Mouse (Mus musculus) testis, postnatal 10 days (tissue): ENCODE data around the gene Olfr1128.
"Not testable (repeated sequence)": the region's sequence is repeated elsewhere in the genome, so short reads cannot be mapped to it uniquely, and the experiment has no call there.

Source experiments
- DNase-seq: peaks from one replicate; pipeline ENCODE4 v3.0.0; 2021; ENCODE audit warnings: low spot score

Gene Olfr1128

GRCm38 (mm10) chr2:87545442-87545841 lies at the start of gene Olfr1128:
Olfr1128 (minus strand) TSS chr2:87545542.
- no peak for DNase-seq

- not testable (repeated sequence) for DNase-seq
Observed at GRCm38 (mm10) chr2:87573602-87574001, 28.3 kb upstream of the Olfr1128 start, which contains the start of gene Olfr1129. Olfr1129 (plus strand) TSS chr2:87573902.

DNA sequence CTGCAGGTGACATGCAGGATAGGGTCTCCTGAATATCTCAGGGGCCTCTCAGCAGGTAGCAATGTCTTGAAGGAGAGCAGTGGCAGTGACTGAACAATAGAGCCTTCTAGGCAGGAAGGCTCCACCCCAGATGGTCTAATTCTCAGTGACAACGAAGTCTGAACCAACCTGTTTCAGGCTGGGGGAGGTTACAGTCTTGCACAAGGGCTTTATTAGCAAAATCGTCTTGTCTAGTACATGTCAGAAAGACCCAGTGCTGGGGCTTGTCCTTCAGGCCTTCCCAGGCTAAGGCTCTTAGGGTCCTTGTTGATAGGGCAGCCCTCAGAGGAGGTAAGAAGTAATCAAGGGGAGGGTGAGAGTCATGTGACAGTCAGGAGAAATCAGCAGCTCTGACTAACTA lies 10.5 kb downstream of the Olfr1128 start:
- DNase-seq: no peak

DNA sequence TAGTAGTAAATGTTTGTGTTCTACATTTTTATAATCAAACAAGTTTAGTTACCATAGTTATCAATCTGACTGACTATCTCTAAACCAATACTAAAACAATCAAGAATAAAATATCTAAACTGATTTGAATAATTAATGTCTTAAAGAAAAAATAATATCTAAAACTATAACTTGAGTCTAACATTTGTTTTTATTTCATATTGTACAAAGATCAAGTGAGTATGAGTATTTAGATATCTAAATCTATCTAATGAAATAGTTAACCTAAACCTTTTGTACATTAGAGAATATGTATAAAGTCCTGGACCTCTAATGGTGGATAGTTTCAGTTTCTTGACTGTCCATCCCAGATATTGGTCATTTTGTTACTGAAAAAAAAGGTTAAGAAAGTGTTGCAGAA lies 13.8 kb downstream of the Olfr1128 start, which contains the start of gene Olfr153:
Gene Olfr153 (plus strand): TSS at position 301 of the 400 bp plus-strand sequence.
- no peak for DNase-seq

- not testable (repeated sequence) for DNase-seq
Observed at GRCm38 (mm10) chr2:87525899-87526616, 19.3 kb downstream of the Olfr1128 start.

DNA sequence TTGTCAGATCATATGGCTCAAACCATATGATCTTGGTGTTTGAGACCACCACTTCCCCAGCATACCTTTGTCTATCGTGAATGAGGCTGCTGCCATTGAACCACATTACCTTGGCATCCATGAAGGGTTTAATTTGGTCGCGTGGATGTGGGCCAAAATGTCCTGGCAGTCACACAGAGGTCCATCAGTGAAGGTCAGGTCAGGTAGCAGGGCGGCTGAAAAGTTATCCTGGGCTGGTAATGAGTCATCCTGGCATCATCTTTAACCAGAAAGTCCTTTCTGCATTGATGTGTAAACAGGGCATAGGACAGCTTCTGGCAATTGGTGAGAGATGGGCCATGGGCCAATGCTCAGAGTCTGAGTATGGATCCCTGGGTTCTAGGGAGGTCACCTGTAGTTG lies 24.7 kb downstream of the Olfr1128 start:
- DNase-seq: no peak

DNA sequence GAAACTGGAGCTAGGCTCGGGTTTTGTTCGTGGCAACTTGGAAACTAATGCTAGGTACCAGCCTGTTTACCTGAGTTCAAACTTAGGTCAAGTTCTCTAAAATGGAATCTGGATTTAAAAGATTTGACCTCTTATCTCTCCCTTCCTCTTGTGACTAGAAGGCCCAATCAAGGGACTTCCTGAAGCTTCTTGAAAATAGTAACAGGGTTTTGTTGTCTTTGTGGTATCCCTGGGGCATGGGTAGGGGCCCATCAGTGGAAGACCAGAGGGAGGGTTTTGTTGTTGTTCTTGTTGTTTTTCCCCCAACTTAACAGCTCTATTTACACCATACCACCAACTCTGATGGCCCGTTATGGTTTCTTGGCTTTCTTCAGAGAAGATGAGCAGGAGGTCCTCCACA lies 28.8 kb downstream of the Olfr1128 start:
- DNase-seq: no peak

DNA sequence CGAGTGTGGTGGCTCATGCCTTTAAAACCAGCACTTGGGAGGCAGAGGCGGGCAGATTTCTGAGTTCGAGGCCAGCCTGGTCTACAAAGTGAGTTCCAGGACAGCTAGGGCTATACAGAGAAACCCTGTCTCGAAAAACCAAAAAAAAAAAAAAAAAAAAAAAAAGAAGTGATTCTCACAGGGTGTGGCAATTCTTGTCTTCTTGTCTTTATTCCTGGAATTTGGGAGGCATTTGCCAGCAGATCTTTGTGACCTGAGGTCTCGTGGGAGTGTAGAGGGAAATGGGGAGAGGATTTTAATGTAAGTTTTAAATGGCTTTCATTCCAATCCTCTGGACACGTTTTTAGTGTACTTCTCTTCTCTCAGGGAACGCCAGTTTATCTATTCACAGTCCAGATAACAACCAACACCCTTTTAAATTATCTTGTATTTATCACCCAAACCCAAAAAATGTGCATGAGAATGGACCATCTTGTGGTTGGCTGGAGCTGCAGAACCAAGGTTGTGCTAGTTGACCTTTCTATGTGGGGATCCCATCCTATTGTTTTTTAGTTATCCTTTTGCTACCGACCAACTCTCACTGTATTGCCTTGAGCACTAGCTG lies 29.8 kb downstream of the Olfr1128 start:
- no peak for DNase-seq

DNA sequence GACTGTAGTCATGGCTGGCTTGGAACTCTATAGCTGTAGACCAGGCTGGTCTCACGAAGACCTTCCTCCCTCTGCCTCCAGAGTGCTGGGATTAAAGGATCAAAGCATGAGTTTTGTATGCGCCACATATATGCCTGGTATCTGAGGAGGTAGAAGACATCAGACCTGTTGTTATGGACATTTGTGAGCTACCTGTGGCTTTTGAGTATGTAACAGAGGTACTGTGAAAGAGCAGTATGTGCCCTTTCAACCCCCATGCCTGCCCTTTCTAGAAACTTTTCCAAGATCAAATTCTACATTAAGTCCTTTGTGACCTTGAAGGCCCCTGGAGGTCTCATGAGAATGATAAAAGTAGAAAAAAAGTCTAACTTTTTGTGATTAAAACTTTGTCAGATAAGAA lies 30.3 kb downstream of the Olfr1128 start:
- no peak for DNase-seq

GRCm38 (mm10) chr2:87506265-87506664 lies 39.1 kb downstream of the Olfr1128 start, which contains the start of gene Pramel6:
Pramel6 (plus strand) TSS chr2:87506565.
- no peak for DNase-seq

DNA sequence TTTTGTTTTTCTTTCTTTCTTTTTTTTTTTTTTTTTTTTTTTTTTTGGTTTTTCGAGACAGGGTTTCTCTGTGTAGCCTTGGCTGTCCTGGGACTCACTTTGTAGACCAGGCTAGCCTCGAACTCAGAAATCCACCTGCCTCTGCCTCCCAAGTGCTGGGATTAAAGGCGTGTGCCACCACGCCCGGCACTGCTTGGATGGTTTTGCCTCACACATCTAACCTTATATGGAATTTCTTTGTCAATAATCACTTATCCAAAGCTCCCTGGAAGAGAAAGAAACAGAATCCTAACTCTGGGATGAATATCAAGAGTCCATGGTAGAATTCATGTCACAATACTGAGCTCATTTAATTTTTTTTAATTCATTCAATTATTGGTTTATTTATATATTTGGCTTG lies 48.3 kb downstream of the Olfr1128 start, which contains the start of gene Pramel7:
Gene Pramel7 (minus strand): TSS at position 101 of the 400 bp plus-strand sequence.
- DNase-seq: not testable (repeated sequence)
